ENCODE assay signal across 8 mouse cellular contexts in the genomic region with DNA sequence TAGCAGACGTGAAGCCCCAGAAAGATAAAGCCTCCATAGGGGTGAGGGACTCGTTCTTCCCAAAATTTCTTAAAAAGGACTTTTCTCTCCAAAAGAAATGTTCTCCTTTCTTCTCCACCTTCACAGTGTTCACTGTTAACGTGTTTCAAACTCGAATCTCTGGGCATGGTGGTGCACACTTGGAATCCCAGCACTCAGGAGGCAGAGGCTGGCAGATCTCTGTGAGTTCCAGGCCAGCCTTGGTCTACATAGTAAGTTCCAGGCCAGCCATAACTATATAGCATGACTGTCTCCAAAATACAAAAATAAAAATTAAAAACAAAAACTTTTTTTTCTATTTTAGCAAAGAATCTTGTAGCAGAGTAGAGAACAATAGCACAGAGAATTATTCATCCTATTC. TPM values are rescaled to one million over a fixed set of nuclear protein-coding genes. Genes with fewer than 3 reads are reported as not detected.
A peak's percentile ranks its signal among the peaks of the same experiment; 100 is the strongest.
DNase-seq lines count a peak whose midpoint lies in the region; ATAC-seq and TF ChIP-seq lines count a peak whose summit lies in the region.

No protein-coding gene starts in this region.

- no peak overlapping the region for H3K27ac ChIP-seq in heart, adult 2 months
- peak overlapping the region; percentile 67; the same call in 1 of the 2 replicates for H3K27ac ChIP-seq in MEL (ENCODE audit: control insufficient read depth, low read depth, low read length)
- H3K27ac ChIP-seq in hindbrain, embryonic 12.5 days, result no peak overlapping the region
- H3K27ac ChIP-seq in liver, postnatal 0 days (ENCODE audit: low read depth), result peak overlapping the region; percentile 83

- intact Hi-C loops in heart, adult 2 months (cut with DNase I), result loop anchor here (10.0 kb wide), 1 partner anchor 215 kb away; no protein-coding TSS in a partner anchor
- intact Hi-C loops in left cerebral cortex, postnatal 14 days (cut with DNase I), result no loop called here

- TF ChIP-seq CTCF in heart, adult 2 months (IDR thresholded peaks at IDR 0.05), result no peak
- TF ChIP-seq CTCF in MEL (IDR thresholded peaks at IDR 0.05 in 2 of 3, conservative IDR thresholded peaks at IDR 0.05 in 1 of 3; ENCODE audit: control insufficient read depth in 1 of 3, insufficient read depth in 1 of 3, low read depth in 2 of 3, low read length in 3 of 3, poor library complexity in 1 of 3, severe bottlenecking in 1 of 3), result no peak
- no peak for TF ChIP-seq CTCF in liver, postnatal 0 days (IDR thresholded peaks at IDR 0.05; ENCODE audit: low read depth)

- no peaks in the 10 kb centered on the region for H3K27me3 ChIP-seq in heart, adult 2 months (ENCODE audit: control insufficient read depth, insufficient read depth, low read length)
- no peaks in the 10 kb centered on the region for H3K27me3 ChIP-seq in MEL (ENCODE audit: control insufficient read depth in 1 of 2, insufficient read depth in 2 of 2, low read length in 2 of 2)
- no peaks in the 10 kb centered on the region for H3K27me3 ChIP-seq in hindbrain, embryonic 12.5 days
- no peaks in the 10 kb centered on the region for H3K27me3 ChIP-seq in liver, postnatal 0 days (ENCODE audit: insufficient read depth, low read length)

- no peaks in the 10 kb centered on the region for H3K9me3 ChIP-seq in MEL (replicated peaks; ENCODE audit: insufficient read depth, low read length)
- no peaks in the 10 kb centered on the region for H3K9me3 ChIP-seq in hindbrain, embryonic 12.5 days (replicated peaks)
- H3K9me3 ChIP-seq in liver, postnatal 0 days (ENCODE audit: low read length), result no peaks in the 10 kb centered on the region

- TF ChIP-seq POLR2A in heart, adult 2 months (IDR thresholded peaks at IDR 0.05; ENCODE audit: insufficient read depth, low read depth, low read length), result no peak
- no peak for TF ChIP-seq POLR2A in MEL (IDR thresholded peaks at IDR 0.05; ENCODE audit: control insufficient read depth in 1 of 2, insufficient read depth in 1 of 2, low read depth in 1 of 2, low read length in 2 of 2, poor library complexity in 1 of 2)

- peak overlapping the region; percentile 99 for H3K4me3 ChIP-seq in heart, adult 2 months
- peak overlapping the region; percentile 27 to 76 for H3K4me3 ChIP-seq in MEL (ENCODE audit: control insufficient read depth in 1 of 2, insufficient read depth in 1 of 2, low read depth in 2 of 2, low read length in 2 of 2)
- H3K4me3 ChIP-seq in hindbrain, embryonic 12.5 days, result peak overlapping the region; percentile 98
- H3K4me3 ChIP-seq in liver, postnatal 0 days (ENCODE audit: low read depth, low read length), result peak overlapping the region; percentile 95

- peak overlapping the region; percentile 82 for H3K4me2 ChIP-seq in hindbrain, embryonic 12.5 days (replicated peaks)
- H3K4me2 ChIP-seq in liver, postnatal 0 days (ENCODE audit: low read depth, low read length), result peak overlapping the region; percentile 95

- H3K4me1 ChIP-seq in heart, adult 2 months (ENCODE audit: control insufficient read depth, insufficient read depth, low read length), result peaks cover 13% of the 10 kb centered on the region
- H3K4me1 ChIP-seq in MEL (ENCODE audit: control insufficient read depth in 1 of 2, insufficient read depth in 2 of 2, low read length in 2 of 2), result peaks cover 26 to 45% of the 10 kb centered on the region in 2 experiments
- H3K4me1 ChIP-seq in hindbrain, embryonic 12.5 days, result peaks cover 61% of the 10 kb centered on the region
- H3K4me1 ChIP-seq in liver, postnatal 0 days (ENCODE audit: insufficient read depth), result peaks cover 39% of the 10 kb centered on the region

- no peak for TF ChIP-seq EP300 in heart, adult 2 months (IDR thresholded peaks at IDR 0.05; ENCODE audit: insufficient read depth, low read depth, low read length)
- TF ChIP-seq EP300 in MEL (IDR thresholded peaks at IDR 0.05; ENCODE audit: low read depth in 1 of 2, low read length in 2 of 2), result no peak
- TF ChIP-seq EP300 in liver, postnatal 0 days (IDR thresholded peaks at IDR 0.05; ENCODE audit: low read depth), result no peak

- no peak for DNase-seq in heart, adult 2 months
- no peak for DNase-seq in heart, postnatal 4 days
- peak; percentile 29 for DNase-seq in MEL (ENCODE audit: low read depth, low spot score)
- no peak for DNase-seq in liver, postnatal 0 days
- DNase-seq in retina, embryonic 14.5 days (ENCODE audit: low spot score), result no peak
- DNase-seq in cerebellum, postnatal 14 days, result no peak
- no peak for DNase-seq in left cerebral cortex, postnatal 14 days (ENCODE audit: low spot score in 2 of 2)

- H3K36me3 ChIP-seq in heart, adult 2 months (ENCODE audit: control insufficient read depth, insufficient read depth, low read length), result peaks cover 2% of the 10 kb centered on the region; the same call in 1 of the 2 replicates
- H3K36me3 ChIP-seq in MEL (ENCODE audit: control insufficient read depth in 1 of 2, insufficient read depth in 2 of 2, low read length in 2 of 2), result peaks cover 0 to 52% of the 10 kb centered on the region in 2 experiments; a peak in 2 of 4 replicates
- H3K36me3 ChIP-seq in hindbrain, embryonic 12.5 days, result no peaks in the 10 kb centered on the region
- no peaks in the 10 kb centered on the region for H3K36me3 ChIP-seq in liver, postnatal 0 days (replicated peaks; ENCODE audit: insufficient read depth, low read length)

- no peak for TF ChIP-seq RAD21 in MEL (IDR thresholded peaks at IDR 0.05; ENCODE audit: low read depth, low read length)

- H3K79me2 ChIP-seq in heart, adult 2 months (replicated peaks; ENCODE audit: control insufficient read depth, insufficient read depth, low read length), result peaks cover 7% of the 10 kb centered on the region
- peaks cover 49% of the 10 kb centered on the region for H3K79me2 ChIP-seq in MEL (ENCODE audit: control insufficient read depth, insufficient read depth, low read length, poor library complexity)

- WGBS in heart, adult 2 months, result 70% methylated on average over 4 of the region's 4 CpGs
- 76% methylated on average over 4 of the region's 4 CpGs for WGBS in hindbrain, embryonic 12.5 days
- WGBS in liver, postnatal 0 days (ENCODE audit: insufficient replicate concordance), result 48% methylated on average over 4 of the region's 4 CpGs

- no peak for ATAC-seq in hindbrain, embryonic 12.5 days (ENCODE audit: low FRiP score)
- ATAC-seq in liver, postnatal 0 days, result no peak

- no peak overlapping the region for H3K9ac ChIP-seq in heart, adult 2 months (ENCODE audit: low read depth, low read length)
- H3K9ac ChIP-seq in MEL (ENCODE audit: control insufficient read depth, low read depth, low read length, poor library complexity, severe bottlenecking), result peak overlapping the region; percentile 28
- peak overlapping the region; percentile 98 for H3K9ac ChIP-seq in hindbrain, embryonic 12.5 days
- peak overlapping the region; percentile 97 for H3K9ac ChIP-seq in liver, postnatal 0 days (replicated peaks)

TF ChIP-seq in MEL, 35 proteins besides CTCF, POLR2A, EP300 and RAD21:
- TF ChIP-seq HCFC1 (IDR thresholded peaks at IDR 0.05; ENCODE audit: low read depth, low read length) (no peak), ZKSCAN1 (IDR thresholded peaks at IDR 0.05; ENCODE audit: low read depth, low read length) (no peak), UBTF (IDR thresholded peaks at IDR 0.05; ENCODE audit: borderline replicate concordance, insufficient read depth, low read depth, low read length) (no peak), SMC3 (IDR thresholded peaks at IDR 0.05; ENCODE audit: low read depth, low read length) (no peak), MAFK (IDR thresholded peaks at IDR 0.05; ENCODE audit: borderline replicate concordance, low read depth, low read length) (no peak), MYB (IDR thresholded peaks at IDR 0.05; ENCODE audit: low read depth, low read length) (no peak), TBP (IDR thresholded peaks at IDR 0.05; ENCODE audit: low read depth, low read length) (no peak), MXI1 (IDR thresholded peaks at IDR 0.05; ENCODE audit: low read depth, low read length) (no peak), TCF12 (IDR thresholded peaks at IDR 0.05; ENCODE audit: low read depth, low read length) (no peak), MAZ (IDR thresholded peaks at IDR 0.05; ENCODE audit: low read depth, low read length) (no peak)

RNA-seq across cellular contexts. Expression of a gene that starts 1.4 kb away (rescaled TPM):
- total RNA-seq in heart, adult 2 months (2021), result 10 to 100 TPM; 17.6 to 18.9 TPM
- polyA plus RNA-seq in heart, adult 2 months (2012; rRNA removed), result 11.2 and 18.2 TPM in 2 replicates
- total RNA-seq in heart, postnatal 4 days (2021), result 10 to 100 TPM; 21.0 to 23.2 TPM
- total RNA-seq in MEL (2012; rRNA removed), result 47.7 and 57.9 TPM in 2 replicates
- 100 to 1,000 TPM in 1 of 2 experiments, 10 to 100 TPM in 1; 47.3 to 340 TPM for polyA plus RNA-seq in MEL (2012; ENCODE audit: insufficient read depth in 1 of 2, insufficient read length in 2 of 2, low read depth in 1 of 2, low replicate concordance in 2 of 2, missing spikeins in 1 of 2)
- polyA plus RNA-seq in hindbrain, embryonic 12.5 days (2016; fragmentation: Nextera tagmentation; extraction: Ambion mirVana), result 152 TPM in 2 replicates
- polyA plus RNA-seq in liver, postnatal 0 days (2015; fragmentation: Nextera tagmentation; extraction: Ambion mirVana), result 98.6 and 108 TPM in 2 replicates
- total RNA-seq in left cerebral cortex, postnatal 14 days (2021), result 100 to 1,000 TPM; 177 TPM

RNA-seq across cellular contexts. Expression of a gene that starts 12.1 kb away (rescaled TPM):
- total RNA-seq in heart, adult 2 months (2021), result 10 to 100 TPM; 56.6 to 61.0 TPM
- polyA plus RNA-seq in heart, adult 2 months (2012; rRNA removed), result 42.2 and 83.2 TPM in 2 replicates
- total RNA-seq in heart, postnatal 4 days (2021), result 10 to 100 TPM; 65.2 to 71.0 TPM
- total RNA-seq in MEL (2012; rRNA removed), result 42.5 and 51.8 TPM in 2 replicates
- polyA plus RNA-seq in MEL (2012; ENCODE audit: insufficient read depth in 1 of 2, insufficient read length in 2 of 2, low read depth in 1 of 2, low replicate concordance in 2 of 2, missing spikeins in 1 of 2), result 10 to 100 TPM in 1 of 2 experiments, not detected in 1; 62.1 TPM
- 56.8 and 59.2 TPM in 2 replicates for polyA plus RNA-seq in hindbrain, embryonic 12.5 days (2016; fragmentation: Nextera tagmentation; extraction: Ambion mirVana)
- polyA plus RNA-seq in liver, postnatal 0 days (2015; fragmentation: Nextera tagmentation; extraction: Ambion mirVana), result 9.2 and 10.6 TPM in 2 replicates
- 100 to 1,000 TPM; 134 to 141 TPM for total RNA-seq in left cerebral cortex, postnatal 14 days (2021)

RNA-seq across cellular contexts. Expression of a gene that starts 59.4 kb away (rescaled TPM):
- 10 to 100 TPM; 14.0 to 15.3 TPM for total RNA-seq in heart, adult 2 months (2021)
- 11.0 and 20.5 TPM in 2 replicates for polyA plus RNA-seq in heart, adult 2 months (2012; rRNA removed)
- total RNA-seq in heart, postnatal 4 days (2021), result 10 to 100 TPM; 28.0 to 28.2 TPM
- total RNA-seq in MEL (2012; rRNA removed), result 35.9 and 37.9 TPM in 2 replicates
- 10 to 100 TPM in 1 of 2 experiments, not detected in 1; 54.1 TPM for polyA plus RNA-seq in MEL (2012; ENCODE audit: insufficient read depth in 1 of 2, insufficient read length in 2 of 2, low read depth in 1 of 2, low replicate concordance in 2 of 2, missing spikeins in 1 of 2)
- 49.6 and 58.6 TPM in 2 replicates for polyA plus RNA-seq in hindbrain, embryonic 12.5 days (2016; fragmentation: Nextera tagmentation; extraction: Ambion mirVana)
- 10.5 and 11.1 TPM in 2 replicates for polyA plus RNA-seq in liver, postnatal 0 days (2015; fragmentation: Nextera tagmentation; extraction: Ambion mirVana)
- 10 to 100 TPM; 21.5 to 21.8 TPM for total RNA-seq in left cerebral cortex, postnatal 14 days (2021)

Comparison
In these comparisons a context has a peak if more than half of its experiments do, and no peak if none do; other contexts are left out.
1. H3K27ac ChIP-seq: peak in MEL (single experiment) and liver, postnatal 0 days (single experiment); none in heart, adult 2 months (single experiment) and hindbrain, embryonic 12.5 days (single experiment).
2. Peak in every context shown above with its lines, with median percentiles within 50 percentile points of each other: H3K4me3 ChIP-seq.